Mouse (Mus musculus) lung, postnatal 10 days (tissue): ENCODE results near the gene Gm7347.
"Not testable (repeated sequence)": the region's sequence is repeated elsewhere in the genome, so short reads cannot be mapped to it uniquely, and the experiment has no call there.

Experiments used
- DNase-seq: peaks from one replicate; pipeline ENCODE4 v3.0.0; 2021

The Gm7347 gene

DNA sequence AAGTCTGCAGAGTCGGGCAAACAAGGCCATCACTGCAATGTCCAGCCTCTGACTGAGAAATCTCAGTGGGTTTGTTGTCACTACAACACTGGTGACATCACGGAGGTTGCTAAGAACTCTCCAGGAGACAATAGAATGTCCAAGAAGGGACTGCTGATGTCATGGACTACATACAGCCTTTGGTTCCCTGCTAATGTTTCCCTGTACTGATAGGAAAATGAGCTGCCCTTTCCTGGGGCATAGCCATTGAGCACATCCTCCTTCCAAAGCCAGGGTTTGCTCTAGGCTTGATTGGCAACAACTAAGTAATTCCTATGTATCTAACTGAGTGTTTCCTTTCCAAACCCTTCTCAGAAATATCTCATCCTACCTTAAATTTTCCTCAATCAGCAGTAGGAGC is at the start of gene Gm7347:
Gm7347 (minus strand) TSS at position 101 of the 400 bp plus-strand sequence.
- DNase-seq, result not testable (repeated sequence)

DNA sequence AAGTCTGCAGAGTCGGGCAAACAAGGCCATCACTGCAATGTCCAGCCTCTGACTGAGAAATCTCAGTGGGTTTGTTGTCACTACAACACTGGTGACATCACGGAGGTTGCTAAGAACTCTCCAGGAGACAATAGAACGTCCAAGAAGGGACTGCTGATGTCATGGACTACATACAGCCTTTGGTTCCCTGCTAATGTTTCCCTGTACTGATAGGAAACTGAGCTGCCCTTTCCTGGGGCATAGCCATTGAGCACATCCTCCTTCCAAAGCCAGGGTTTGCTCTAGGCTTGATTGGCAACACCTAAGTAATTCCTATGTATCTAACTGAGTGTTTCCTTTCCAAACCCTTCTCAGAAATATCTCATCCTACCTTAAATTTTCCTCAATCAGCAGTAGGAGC is 46.9 kb upstream of the Gm7347 start, which contains the start of gene 5031410I06Rik:
5031410I06Rik (minus strand) TSS at position 101 of the 400 bp plus-strand sequence.
- not testable (repeated sequence) for DNase-seq

DNA sequence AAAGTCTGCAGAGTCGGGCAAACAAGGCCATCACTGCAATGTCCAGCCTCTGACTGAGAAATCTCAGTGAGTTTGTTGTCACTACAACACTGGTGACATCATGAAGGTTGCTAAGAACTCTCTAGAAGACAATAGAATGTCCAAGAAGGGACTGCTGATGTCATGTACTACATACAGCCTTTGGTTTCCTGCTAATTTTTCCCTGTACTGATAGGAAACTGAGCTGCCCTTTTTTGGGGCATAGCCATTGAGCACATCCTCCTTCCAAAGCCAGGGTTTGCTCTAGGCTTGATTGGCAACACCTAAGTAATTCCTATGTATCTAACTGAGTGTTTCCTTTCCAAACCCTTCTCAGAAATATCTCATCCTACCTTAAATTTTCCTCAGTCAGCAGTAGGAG is 30.8 kb upstream of the Gm7347 start, which contains the start of gene Gm10471:
Gm10471 (minus strand) TSS at position 101 of the 400 bp plus-strand sequence.
- not testable (repeated sequence) for DNase-seq

DNA sequence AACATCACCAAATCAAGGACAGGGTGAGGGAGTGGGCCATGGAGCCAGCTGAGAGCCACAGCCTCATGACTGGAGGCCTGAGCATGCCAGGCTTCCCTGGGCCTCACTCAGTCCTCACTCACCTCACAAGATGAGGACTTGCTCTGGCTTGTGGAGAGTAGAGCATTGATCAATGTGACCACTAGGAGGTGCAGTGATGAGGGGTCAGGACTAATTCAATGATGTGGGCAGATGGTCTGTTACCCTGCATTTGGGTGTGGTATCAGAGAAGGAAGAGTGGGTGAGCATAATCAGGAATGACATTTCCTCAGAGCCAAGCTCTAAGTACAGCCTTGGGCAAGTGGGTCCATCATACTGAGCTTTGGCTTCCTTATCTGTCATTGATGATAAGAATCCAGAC is 20.6 kb upstream of the Gm7347 start:
- DNase-seq, result not testable (repeated sequence)

DNA sequence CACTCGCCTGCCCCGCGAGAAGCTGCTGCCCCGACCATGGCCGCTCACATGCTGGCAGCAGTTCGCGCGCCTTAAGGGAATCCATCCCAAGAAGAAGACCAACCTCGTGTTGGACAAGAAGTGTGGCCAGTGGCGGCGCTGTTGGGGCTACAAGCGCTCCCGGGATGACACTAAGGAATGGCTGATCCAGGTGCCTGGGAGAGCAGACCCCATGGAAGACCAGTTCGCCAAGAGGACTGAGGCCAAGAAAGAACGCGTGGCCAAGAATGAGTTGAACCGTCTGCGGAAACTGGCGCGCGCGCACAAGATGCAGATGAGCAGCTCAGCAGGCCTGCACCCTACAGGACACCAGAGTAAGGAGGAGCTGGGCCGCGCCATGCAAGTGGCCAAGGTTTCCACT is 12.3 kb upstream of the Gm7347 start:
- no peak for DNase-seq

DNA sequence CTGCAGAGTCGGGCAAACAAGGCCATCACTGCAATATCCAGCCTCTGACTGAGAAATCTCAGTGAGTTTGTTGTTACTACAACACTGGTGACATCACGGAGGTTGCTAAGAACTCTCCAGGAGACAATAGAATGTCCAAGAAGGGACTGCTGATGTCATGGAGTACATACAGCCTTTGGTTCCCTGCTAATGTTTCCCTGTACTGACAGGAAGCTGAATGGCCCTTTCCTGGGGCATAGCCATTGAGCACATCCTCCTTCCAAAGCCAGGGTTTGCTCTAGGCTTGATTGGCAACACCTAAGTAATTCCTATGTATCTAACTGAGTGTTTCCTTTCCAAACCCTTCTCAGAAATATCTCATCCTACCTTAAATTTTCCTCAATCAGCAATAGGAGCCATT is 18.9 kb downstream of the Gm7347 start, which contains the start of gene Speer4a:
Speer4a (minus strand) TSS at position 101 of the 400 bp plus-strand sequence.
- DNase-seq, result not testable (repeated sequence)

DNA sequence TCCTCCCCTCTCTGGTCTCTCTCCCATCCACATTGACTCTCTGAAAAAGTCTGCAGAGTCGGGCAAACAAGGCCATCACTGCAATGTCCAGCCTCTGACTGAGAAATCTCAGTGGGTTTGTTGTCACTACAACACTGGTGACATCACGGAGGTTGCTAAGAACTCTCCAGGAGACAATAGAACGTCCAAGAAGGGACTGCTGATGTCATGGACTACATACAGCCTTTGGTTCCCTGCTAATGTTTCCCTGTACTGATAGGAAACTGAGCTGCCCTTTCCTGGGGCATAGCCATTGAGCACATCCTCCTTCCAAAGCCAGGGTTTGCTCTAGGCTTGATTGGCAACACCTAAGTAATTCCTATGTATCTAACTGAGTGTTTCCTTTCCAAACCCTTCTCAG is 35.6 kb downstream of the Gm7347 start, which contains the start of gene Gm5862:
Gm5862 (minus strand) TSS at position 101 of the 400 bp plus-strand sequence.
- not testable (repeated sequence) for DNase-seq

DNA sequence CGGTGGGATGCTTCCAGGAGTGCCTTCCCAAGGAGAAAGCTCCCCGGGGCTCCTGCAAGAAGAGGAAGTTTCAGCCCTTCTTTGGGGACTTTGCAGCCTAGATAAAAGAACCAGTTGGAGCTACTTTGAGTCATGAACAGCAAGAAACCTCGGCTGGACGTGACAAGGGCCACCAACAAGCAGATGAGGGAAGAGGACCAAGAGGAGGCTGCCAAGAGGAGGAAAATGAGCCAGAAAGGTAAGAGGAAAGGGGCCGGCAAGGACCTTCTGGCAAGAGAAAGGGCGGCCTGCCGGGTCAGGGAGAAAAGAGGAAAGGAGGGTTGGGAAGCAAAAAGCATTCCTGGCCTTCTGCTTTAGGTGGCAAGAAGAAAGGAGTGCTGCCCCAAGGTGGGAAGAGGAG is 50.7 kb downstream of the Gm7347 start:
- DNase-seq, result not testable (repeated sequence)

DNA sequence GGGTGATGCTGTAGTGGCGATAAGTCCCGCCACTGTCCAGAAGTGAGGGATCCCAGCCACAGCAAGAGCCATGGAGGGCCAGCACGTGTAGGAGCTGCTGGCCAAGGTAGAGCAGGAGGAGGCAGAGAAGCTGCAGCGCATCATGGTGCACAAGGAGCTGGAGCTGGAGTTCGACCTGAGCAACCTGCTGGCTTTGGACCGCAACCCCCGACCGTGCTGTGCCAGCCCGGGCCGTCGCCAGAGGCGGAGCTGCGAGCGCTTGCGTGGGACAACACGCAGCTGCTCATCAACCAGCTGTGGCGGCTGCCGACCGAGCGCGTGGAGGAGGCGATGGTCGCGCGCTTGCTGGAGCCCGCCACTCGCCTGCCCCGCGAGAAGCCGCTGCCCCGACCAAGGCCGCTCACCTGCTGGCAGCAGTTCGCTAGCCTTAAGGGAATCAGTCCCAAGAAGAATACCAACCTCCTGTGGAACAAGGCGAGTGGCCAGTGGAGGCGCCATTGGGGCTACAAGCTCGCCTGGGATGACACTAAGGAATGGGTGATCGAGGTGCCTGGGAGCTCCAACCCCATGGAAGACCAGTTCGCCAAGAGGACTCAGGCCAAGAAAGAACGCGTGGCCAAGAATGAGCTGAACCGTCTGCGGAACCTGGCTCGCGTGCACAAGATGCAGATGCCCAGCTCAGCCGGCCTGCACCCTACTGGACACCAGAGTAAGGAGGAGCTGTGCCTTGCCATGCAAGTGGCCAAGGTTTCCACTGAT is 51.3 kb downstream of the Gm7347 start:
- peak; percentile 1 for DNase-seq

DNA sequence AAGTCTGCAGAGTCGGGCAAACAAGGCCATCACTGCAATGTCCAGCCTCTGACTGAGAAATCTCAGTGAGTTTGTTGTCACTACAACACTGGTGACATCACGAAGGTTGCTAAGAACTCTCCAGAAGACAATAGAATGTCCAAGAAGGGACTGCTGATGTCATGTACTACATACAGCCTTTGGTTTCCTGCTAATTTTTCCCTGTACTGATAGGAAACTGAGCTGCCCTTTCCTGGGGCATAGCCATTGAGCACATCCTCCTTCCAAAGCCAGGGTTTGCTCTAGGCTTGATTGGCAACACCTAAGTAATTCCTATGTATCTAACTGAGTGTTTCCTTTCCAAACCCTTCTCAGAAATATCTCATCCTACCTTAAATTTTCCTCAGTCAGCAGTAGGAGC is 53.7 kb downstream of the Gm7347 start, which contains the start of gene Gm1979:
Gm1979 (minus strand) TSS at position 101 of the 400 bp plus-strand sequence.
- DNase-seq, result not testable (repeated sequence)
